Mouse (Mus musculus) heart, adult 2 months (tissue): ENCODE data around the gene Tshz2.

Source experiments
- CTCF ChIP-seq: fragments of 200-600 bp; IDR thresholded peaks from 2 replicates; pipeline ENCODE4 v1.8.1; 2022; ENCODE audit warnings: antibody characterized with exemption, mild to moderate bottlenecking, moderate library complexity
- EP300 ChIP-seq: fragments of 200-500 bp; IDR thresholded peaks from 2 replicates; pipeline ENCODE4 v1.6.1; 2011; ENCODE audit warnings: low read depth, low read length, control low read depth; ENCODE audit not compliant: insufficient read depth

DNA sequence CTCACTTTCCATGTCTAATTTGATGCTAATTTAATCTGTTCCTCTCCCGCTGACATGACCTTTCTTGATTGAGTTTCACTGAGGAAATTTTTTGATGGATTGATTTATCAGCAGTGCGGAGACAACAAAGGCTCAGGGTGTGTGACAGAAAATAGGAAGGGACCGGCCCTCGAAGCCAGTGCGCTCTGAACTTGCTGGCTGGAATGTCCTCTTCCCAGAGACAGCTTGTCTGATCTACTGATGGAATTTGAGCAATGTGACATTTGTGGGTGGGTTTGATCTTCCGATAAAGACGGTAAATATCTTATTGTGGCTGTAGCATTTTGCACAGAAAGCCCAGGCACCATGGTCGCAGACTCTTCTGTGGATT, 329.4 kb downstream of the Tshz2 start:
- no peak for TF ChIP-seq EP300
- no peak for TF ChIP-seq CTCF
